Mouse (Mus musculus): ENCODE data around the gene Fbxw8.

Gene Fbxw8

DNA sequence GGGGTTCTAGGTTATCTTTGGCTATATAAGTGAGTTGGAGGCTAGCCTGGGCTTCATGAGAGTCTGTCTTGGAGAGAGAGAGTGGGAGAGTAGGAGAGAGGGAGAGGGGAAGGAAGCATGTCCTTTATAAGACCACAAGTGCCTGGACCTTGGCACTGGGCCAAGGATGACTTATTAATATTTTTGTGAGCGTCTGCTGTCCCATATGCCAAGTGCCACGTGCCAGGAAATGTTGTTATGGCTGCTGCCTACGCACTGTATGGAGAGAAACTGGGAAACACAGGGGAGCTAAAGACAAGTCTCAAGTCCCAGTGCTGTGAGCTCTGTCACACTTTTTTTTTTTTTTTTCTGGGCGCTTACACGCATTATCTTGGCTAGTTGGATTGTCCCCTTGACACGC lies 112.7 kb downstream of the Fbxw8 start:
- no peak for DNase-seq (ENCODE audit: low spot score)

DNA sequence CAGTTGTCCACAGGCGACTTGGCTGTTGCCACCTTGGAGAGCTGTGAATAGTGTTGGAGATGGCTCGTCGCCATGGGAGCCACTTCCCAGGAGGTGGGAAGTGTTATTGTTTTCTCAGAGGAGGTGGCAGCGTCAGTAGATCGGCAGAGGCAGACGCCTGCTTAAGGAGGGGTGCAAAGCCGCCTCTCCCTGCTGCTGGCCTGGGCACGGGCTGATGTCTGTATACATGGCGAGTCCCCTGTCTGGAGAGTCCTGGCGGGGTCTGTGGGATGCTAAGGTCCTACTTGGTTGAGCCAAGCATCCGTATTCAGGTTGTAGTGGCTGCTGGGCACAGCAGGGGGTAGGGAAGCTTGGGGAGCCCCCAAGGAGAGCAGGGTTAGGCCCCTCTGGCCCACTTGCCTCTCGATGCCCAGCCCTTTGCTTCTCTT lies 116.0 kb downstream of the Fbxw8 start:
- DNase-seq (ENCODE audit: low spot score): no peak

DNA sequence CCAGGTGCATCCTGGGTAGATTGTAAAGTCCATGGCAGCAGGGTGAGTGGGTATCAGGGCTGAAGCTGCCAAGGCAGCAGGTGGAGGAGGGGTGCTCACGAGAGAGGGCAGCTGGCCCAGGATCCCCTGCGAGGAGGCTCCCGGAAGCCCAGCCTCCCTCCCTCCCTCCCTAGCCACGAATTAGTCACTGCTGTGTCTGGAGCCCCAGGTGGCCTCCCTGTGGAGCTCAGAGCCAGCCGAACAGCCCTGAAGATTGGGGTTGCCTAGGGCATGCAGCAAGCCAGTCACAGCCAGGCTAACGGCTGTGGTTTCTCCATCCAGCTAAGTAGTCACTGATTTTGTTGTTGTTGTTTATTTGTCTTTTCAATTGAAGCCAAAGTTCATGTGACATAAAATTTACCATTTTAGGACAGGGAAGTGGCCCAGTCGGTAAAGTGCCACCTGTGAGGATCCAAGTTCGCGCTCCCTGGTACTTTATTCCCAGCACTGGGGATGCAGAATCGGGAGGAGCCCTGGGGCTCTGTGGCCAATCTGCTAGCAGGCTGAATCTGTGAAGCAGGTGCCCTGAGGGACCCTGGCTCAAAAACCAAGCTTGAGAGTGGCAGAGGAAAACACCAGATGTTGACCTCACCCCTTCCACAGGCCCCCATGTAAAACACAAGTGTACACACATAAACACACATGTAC lies 117.3 kb downstream of the Fbxw8 start:
- DNase-seq (ENCODE audit: low spot score): peak; percentile 44

DNA sequence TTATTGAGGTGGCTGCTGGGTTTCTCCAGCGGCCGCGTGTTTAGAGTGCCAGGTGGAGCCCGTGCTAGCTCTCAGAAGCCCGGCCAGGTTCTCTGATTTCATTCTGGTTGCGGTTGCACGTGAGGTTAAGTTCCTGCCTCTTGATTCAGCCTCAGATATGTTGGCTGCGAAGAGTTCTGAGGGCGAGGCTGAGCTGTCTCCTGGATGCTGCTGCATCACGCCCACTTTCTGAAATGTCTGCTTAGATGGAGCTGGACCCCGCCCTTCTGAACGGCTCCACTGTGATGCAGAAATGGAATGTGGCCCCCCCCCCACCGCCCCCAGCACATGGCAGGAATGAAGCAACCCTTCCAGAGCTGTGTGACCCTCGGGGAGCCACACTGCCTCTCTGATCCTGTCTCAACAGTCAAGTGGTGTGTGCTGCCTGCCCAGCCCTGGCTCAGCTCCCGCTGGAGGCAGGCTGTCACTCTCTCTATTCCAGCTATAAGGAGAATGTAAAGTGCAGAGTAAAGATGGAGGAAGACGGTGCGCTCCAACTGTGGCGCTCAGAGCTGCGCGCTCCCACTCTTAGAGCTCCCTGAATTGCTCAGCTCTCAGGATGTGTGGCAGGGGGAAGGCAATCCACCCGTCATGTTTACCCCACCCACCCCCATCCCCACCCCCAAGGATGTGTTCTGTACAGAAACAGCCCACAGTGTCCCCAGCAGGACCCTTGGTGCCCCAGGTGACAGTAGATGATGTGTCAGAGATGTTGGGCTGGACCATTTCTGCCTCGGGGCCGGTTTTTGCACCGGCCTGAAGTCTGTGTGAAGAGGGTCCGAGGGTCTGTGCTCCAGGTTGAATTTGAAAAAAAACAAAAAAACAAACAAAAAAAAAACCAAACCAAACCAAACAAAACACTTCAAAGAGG lies 118.1 kb downstream of the Fbxw8 start:
- peak; percentile 83 for DNase-seq (ENCODE audit: low spot score)

DNA sequence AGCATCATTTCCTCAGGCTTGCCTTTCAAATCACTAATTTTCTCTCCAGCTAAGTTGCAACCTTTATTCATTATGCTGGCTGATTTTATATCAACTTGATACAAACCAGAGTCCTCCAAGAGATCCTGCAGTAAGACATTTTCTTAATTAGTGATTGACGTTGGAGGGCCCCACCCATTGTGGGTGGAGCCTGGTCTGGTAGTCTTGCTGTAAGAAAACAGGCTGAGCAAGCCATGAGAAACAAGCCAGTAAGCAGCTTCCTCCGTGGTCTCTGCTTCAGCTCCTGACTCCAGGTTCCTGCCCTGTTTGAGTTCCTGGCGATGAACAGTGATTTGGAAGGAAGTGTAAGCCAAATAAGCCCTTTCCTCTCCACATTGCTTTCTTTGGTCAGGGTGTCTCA lies 119.5 kb downstream of the Fbxw8 start:
- peak; percentile 31 for DNase-seq (ENCODE audit: low spot score)

DNA sequence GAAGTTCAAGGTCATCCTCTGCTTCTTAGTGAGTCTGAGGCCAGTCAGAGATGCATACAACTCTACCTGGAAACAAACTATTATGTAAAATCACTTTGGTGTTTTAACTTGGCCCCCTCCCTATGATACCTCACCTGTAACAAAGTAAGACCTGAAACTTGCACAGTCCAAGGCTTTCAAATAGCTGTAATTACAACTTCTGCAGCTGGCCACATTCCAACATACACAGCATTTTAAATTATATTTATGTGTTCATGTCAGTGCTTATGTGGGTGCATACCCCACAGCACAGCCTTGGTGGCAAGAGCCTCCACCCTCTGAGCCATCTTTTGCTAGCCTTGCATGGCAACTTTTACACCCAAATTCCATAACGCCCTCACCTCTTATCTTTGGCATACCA lies 120.6 kb downstream of the Fbxw8 start:
- DNase-seq (ENCODE audit: low spot score): no peak

DNA sequence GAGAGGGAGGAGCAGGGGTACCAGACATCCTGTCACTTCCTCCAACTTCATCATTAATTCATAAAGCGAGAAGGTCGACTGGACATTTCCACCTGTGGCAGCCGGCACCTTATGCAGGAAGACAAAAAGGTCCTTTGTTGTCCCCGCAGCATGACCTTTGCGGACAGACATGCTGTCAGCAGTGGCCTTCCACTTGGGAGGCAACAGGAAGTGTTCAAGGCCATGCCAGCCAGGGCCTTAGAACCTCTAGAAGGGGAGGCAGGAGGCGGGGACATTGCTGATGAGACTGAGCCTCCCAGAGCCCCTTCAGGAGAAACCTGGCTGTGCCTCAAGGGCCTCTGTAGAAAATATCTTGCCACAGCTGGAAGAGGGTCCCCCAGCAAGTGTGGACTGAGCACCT lies 121.5 kb downstream of the Fbxw8 start:
- no peak for DNase-seq (ENCODE audit: low spot score)

DNA sequence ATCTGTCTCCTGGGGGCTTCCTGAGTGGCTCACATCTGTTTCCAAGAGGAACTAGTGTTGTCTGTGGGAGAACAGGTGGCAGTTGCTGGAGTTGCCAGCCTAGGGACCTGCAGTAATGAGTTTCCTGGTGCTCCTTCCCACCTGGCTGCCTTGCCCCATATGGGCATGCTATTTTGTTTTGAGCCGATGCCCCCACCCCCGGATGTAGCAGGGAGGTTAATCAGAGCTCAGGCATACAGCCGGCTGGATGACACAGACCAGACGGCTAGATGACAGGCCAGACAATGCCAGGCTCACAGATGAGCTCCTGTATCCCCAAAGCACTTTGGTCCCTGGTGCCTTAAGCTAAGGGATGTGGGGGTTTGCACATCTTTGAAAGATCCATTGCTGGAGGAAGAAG lies 121.9 kb downstream of the Fbxw8 start:
- DNase-seq (ENCODE audit: low spot score): no peak

DNA sequence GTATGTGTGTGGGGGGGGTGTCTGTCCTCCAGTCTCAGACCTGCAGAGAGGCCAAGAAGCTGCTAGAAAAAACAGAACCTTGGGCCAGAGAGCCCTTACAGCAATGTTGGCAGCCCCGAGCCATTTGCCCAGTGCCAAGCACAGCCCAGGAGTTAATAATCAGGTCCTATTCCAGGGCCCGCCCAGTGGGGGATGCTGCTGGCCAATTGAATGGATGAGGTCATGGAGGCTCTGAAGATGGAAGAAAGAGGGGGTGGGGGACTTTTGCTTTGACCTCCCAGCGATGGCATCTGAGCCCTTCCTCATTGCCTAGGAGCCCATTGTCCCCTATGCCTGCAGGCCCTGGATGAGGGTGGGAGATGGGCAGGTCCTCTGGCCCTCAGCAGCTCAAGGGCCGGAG lies 123.8 kb downstream of the Fbxw8 start:
- DNase-seq (ENCODE audit: low spot score): no peak

DNA sequence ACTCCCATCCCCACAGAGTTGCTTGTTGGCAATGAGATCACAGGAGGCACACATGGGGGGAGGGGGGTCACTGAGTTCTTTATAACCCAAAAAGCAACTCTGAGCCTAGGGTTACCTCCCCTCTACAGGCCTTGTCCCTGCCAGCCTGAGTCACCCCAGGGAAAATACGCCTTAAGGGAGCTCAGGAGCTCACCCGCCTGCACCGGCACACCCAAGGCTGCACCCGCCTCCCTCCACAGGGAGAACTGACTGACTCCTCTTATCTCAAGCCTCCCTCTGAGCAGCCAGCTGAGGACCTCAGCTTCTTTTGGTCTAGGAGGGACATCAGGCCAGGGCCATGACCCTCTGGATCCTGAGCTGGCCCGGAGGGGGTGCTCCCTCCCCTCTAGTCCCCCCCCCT lies 124.2 kb downstream of the Fbxw8 start:
- no peak for DNase-seq (ENCODE audit: low spot score)

DNA sequence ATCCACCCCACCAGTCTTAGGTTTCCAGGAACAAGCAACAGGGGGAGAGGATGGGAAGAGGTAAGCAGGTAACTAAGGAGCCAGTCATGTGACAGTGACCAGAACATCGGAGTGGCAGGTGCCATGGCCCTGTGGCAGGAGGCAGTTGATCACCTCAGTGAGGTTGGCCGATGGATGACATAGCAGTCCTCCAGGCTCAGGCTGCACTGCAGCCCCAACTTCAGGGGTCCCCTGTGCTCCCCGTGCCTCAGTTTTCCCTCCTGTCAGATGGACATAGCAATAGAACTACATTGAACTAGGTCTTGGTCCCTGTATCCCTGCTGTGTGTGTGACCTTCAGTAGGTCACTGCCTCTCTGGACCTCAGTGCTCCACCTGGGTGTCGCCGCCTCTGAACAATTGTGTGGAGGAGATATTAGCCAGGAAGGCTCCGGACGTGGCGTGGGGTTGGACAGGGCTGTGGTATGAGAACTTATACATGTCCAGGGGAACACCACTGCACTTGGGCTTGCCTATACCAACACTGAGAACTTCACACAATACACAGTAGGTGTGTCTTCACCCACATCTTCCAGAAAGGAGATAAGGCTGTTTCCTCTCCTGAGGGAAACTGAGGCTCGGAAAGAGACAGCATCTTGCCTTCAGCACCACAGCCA lies 125.1 kb downstream of the Fbxw8 start:
- DNase-seq (ENCODE audit: low spot score): no peak

DNA sequence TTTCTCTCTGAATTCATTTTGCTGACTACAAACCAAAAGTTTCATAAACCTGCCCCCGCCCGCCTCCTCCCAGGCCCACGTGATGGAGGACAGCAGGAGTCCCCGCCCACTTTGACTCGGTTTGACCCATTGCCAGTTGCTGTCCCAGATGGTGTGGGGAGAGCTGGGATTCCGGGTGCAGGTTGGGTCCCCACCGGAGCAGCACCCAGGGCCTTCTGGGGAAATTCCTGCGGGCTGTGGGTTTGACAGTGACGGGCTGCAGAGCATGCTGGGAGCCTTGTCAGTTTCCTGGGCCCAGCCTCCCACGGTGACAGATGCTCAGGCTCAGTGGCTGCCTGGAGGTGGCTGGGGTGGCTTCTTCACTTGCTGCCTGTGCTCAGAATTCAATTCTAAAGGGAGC lies 125.8 kb downstream of the Fbxw8 start:
- peak; percentile 82 for DNase-seq (ENCODE audit: low spot score)

DNA sequence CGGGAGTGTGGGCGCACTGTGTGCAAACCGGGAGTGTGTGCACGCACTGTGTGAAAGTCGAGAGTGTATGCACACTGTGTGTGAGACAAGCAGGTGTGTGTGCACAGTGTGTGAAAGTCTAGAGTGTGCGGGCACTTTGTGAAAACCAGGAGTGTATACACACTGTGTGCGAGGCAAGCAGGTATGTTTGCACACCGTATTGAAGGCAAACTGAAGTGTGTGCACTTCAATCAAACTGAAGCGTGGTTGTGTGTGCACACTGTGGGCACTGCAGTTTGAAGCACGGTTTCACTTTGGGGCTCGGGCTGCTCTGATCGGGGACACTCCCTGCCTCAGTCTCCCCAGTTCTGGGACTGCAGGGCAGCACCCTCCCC lies 126.2 kb downstream of the Fbxw8 start:
- DNase-seq (ENCODE audit: low spot score): no peak

DNA sequence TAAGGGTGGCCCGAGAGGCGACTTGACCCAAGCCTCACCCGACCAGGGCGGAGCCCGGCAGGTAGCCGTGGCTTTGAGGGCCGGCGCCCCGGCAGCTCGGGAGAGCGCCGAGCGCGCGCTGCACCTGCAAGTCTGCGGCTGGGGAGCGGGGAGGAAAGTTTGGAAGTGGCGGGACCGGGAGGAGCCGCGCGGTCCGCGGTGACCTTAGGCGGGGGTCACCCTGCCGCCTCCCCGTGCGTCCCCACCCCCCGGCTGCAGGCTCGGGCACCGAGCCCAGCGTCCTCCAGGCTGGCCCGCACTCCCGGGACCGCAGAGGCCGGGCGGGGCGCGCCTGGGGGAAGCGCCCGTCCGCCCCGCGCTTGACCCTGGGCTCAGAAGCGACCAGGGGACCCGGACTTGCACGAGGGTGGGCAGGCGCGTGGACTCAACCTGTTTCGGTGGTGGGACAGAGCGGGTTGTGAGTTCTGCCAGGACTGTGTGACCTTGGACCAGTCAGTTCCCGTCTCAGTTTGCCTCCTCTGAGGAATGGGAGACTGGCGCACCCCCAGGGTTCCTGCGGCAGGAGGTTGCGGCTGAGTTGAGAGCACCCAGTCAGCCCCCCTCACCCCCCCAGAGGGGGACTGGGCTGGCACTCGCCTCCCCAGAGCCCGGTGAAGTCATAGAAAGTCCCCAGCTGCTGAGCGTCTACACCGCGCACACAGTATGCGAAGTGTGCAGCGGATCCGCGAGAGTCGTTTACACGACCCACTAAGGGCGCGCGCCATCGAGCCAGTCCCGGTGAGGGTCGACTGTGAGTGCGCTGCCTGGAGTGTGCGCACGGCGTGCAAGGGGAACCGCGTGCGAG lies 126.9 kb downstream of the Fbxw8 start:
- peak; percentile 52 for DNase-seq (ENCODE audit: low spot score)

DNA sequence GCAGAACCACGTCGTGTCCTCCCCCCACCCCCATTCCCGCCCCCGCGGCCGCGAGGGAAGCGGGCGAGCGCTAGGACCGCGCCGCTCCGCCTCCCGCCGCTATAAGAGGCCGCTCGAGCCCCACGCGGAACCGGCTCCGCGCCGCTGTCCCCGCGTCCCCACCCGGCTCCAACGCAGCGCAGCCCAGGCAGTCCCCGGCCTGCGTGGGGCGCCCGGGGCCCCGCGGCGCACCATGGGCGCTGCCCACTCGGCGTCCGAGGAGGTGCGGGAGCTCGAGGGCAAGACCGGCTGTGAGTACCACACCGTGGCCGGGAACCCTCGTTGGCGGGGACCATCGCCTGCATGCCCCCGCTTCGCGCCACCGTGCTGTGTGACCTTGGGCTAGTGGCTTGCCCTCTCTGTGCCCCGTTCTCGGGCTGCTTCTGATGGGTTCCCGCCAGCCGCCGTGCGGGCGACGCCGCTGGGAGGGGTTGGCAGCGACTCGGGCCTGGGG lies 127.5 kb downstream of the Fbxw8 start, which contains the start of gene Tesc:
Gene Tesc (plus strand): TSS at position 46 of the 493 bp plus-strand sequence.
- peak; percentile 28 for DNase-seq (ENCODE audit: low spot score)

DNA sequence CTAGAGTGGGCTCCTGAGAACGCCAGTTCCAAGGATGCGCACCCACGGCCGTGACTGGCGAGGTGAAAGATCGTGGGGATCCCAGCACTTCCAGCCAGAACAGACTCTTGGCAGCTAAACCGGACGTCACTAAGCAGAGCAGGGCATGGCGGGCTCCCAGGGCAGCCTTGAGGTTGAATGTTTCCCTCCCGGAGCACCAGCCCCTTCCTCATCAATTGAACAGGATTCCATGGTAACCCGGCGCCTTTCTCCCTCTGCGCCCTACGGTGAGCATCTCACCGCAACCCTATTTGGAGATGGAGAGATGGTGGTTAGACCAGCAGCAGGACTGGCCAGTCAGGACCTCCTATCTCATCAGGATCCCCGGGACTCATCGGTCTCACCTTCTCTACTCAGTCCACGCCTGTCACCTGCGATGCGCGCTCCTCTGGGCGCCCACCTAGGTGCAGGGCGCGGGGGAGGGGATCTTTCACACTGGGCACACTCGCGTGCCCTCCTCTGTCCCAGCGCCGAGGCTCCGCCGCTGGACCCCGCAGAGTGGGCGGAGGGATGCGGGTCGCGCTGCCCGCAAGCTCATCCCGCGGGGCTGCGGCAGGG lies 128.1 kb downstream of the Fbxw8 start:
- DNase-seq (ENCODE audit: low spot score): no peak

DNA sequence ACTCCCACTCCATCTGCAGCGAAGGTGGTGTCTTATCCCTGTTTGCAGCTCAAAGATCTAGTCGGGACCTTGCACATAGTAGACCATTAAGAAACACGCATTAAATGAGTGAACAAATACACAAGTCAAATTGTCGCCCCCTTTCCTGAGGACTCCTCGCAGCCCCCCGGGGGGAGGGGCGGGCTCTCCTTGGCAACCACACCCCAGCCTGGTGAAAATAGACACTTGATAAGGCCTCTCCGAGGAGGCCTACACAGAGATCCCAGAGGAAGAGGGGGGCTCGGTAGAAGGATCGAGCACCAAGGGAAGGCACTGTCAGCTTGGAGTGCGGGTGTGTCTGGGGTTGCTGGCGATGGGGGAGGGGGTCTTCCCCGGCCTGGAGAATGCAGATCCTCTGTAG lies 128.9 kb downstream of the Fbxw8 start:
- no peak for DNase-seq (ENCODE audit: low spot score)

DNA sequence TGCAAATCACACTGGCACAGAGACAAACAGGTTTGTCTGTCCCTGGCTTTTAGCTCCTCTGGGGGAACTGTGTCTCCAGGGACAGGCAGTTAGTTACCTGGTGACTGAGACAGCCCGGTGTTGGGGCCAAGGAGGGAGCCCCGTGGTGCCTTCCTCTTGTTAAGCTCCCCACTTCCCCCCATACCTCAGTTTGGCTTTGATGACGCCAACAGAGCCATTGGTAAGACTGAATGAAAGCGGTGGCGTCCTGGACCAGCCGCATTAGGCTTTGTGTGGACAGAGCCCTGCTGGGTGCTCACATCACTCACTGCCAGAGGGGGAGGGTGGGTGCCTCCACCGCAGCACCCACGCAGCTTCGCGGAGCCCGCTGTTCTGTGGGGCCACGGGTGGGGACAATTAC lies 129.4 kb downstream of the Fbxw8 start:
- peak; percentile 26 for DNase-seq (ENCODE audit: low spot score)

DNA sequence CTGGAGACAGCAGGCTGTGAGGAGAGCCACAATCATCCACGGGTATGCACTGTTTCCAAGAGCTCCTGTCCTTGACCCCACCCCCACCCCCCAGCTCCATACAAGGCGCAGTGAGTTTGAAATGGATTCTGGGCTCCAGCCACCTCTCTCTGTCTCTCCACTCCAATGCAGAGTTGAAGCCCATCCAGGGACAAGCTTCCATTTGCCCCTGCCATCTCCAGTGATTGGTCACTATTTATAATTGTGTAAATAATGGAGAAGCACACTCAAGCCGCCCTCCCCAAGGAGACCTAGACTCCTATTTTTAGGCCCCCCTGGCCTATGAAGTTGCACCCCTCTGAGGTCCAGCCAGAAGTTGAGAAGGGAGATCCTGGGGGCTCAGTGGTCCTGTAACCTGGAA lies 132.2 kb downstream of the Fbxw8 start:
- DNase-seq (ENCODE audit: low spot score): no peak

DNA sequence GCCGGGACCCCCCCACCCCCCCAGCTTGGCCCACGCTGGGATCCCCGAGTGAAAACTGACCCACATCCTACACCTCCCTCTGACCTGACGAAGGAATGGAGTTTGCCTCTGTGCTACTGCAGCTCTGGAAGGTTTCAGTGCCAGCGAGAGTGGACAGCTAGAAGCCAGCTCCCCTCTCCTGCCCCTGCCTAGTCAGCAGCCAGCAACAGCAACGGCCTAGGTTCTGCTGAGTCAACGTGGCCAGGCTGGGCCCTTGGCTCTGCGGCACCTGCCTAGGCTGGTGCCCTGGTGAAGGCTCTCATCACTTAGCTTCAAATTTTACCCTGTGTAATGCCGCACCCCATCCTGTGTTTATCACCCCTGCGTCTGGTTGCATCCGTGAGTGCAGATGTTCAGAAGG lies 135.4 kb downstream of the Fbxw8 start:
- no peak for DNase-seq (ENCODE audit: low spot score)

DNA sequence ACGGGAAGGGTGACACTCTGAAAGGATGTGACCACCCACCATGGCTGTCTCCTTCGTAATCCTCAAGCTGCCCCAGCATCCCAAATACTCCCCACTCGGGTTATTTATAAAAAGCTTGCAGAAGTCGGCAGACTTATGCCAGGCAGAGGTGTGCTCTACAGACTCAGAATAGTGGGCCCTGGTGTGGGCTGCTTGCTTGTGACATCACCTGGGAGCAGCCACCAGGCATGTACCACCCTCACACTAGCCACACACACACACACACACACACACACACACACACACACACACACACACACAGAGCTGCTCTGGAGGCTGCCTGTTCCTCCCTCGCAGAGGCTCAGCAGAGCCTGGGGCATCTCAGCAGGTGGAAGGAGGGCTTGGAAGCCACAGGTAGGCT lies 137.7 kb downstream of the Fbxw8 start:
- no peak for DNase-seq (ENCODE audit: low spot score)
